Mouse (Mus musculus) testis, adult 2 months (tissue): ENCODE measurements around the gene Hint2.

Experiments used
- CTCF ChIP-seq: fragments of 200-500 bp; IDR thresholded peaks from 2 replicates; pipeline ENCODE4 v1.5.1; 2012; ENCODE audit warnings: low read depth, mild to moderate bottlenecking, inconsistent platforms, low read length, moderate library complexity; ENCODE audit not compliant: control insufficient read depth, insufficient read depth, insufficient replicate concordance
- POLR2A ChIP-seq: fragments of 200-500 bp; IDR thresholded peaks from 2 replicates; pipeline ENCODE4 v1.6.1; 2012; ENCODE audit warnings: low read depth, mild to moderate bottlenecking, inconsistent platforms, low read length, moderate library complexity; ENCODE audit not compliant: control insufficient read depth

DNA sequence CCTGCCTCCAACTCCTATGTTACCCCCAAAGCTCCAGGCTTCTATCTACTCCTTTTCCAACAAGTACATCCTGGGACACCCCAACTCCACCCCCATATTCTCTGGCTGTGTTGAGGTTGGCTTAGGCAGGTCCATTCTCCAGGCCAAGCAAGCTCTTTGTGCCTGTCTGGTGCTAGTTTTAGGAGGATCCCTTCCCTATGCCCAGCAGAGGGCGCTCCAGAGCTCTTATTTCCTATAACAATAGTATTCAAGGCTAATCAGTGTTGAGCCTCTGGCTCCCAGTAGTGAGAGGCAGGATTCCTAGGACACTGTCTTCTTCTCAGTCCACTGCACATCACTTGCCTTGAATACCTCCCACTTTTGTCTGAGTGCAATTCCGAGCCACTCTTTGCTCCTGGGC lies 15.8 kb upstream of the Hint2 start:
- TF ChIP-seq CTCF: peak; percentile 53; the same call in 1 of the 2 replicates
- TF ChIP-seq POLR2A: no peak
